Mouse (Mus musculus) heart, embryonic 10.5 days (tissue): ENCODE measurements around the gene Hadhb. TPM values are rescaled to one million over a fixed set of nuclear protein-coding genes. Genes with fewer than 3 reads are reported as not detected.
A peak's percentile ranks its signal among the peaks of the same experiment; 100 is the strongest.

ENCODE experiments used
- DNase-seq: peaks from one replicate; pipeline ENCODE4 v3.0.0-alpha.2; 2017; ENCODE audit warnings: low spot score
- H3K27ac ChIP-seq: fragments of 300-500 bp; sonication (generic); 2 replicates; pipeline ENCODE4 v1.5.1; 2016; ENCODE audit warnings: mild to moderate bottlenecking
- H3K27me3 ChIP-seq: fragments of 300-500 bp; sonication (generic); 2 replicates; pipeline ENCODE4 v1.6.1; 2016; ENCODE audit warnings: mild to moderate bottlenecking; ENCODE audit not compliant: poor library complexity, insufficient read depth, severe bottlenecking
- H3K36me3 ChIP-seq: fragments of 300-500 bp; sonication (generic); 2 replicates; pipeline ENCODE4 v1.6.1; 2016; ENCODE audit warnings: mild to moderate bottlenecking, moderate library complexity
- H3K4me1 ChIP-seq: fragments of 300-500 bp; sonication (generic); 2 replicates; pipeline ENCODE4 v1.6.1; 2016; ENCODE audit warnings: mild to moderate bottlenecking
- H3K4me3 ChIP-seq: fragments of 300-500 bp; sonication (generic); 2 replicates; pipeline ENCODE4 v1.5.1; 2016; ENCODE audit warnings: mild to moderate bottlenecking, moderate library complexity
- H3K9me3 ChIP-seq: fragments of 300-500 bp; sonication (generic); 2 replicates; pipeline ENCODE4 v1.6.1; 2016; ENCODE audit warnings: mild to moderate bottlenecking, moderate library complexity
- WGBS: fragments of 180-500 bp; shearing (Covaris S2); methylation state at CpG from one replicate; pipeline ENCODE4 v1.1.7; 2016; 5-methylcytosine and 5-hydroxymethylcytosine counted together
- polyA plus RNA-seq: library from polyadenylated mRNA; unstranded; fragments of >200 nt; fragmentation: Nextera tagmentation; extraction: Ambion mirVana; gene quantifications from 2 replicates; pipeline ENCODE4 v1.2.1, GENCODE M21; 2016

Gene Hadhb
- polyA plus RNA-seq, 1 experiment from 2014 or later: 207 TPM

GRCm38 (mm10) chr5:30113881-30114760 lies 40.9 kb upstream of the Hadhb start:
- Histone ChIP-seq H3K27me3 (peaks cover 83% of the 10 kb centered on the region), H3K4me3 (peak overlapping the region; percentile 73), H3K36me3 (peaks cover 26% of the 10 kb centered on the region), H3K9me3 (no peaks in the 10 kb centered on the region), H3K27ac (peak overlapping the region; percentile 59), H3K4me1 (peaks cover 34% of the 10 kb centered on the region)
- peak; percentile 88 for DNase-seq
- WGBS: under 1% methylated on average over 102 of the region's 103 CpGs

- peaks cover 33% of the 10 kb centered on the region for H3K4me1 ChIP-seq
- peaks cover 32% of the 10 kb centered on the region for H3K36me3 ChIP-seq
- no peaks in the 10 kb centered on the region for H3K9me3 ChIP-seq
- H3K27ac ChIP-seq: peak overlapping the region; percentile 59
- 1% methylated on average over 28 of the region's 28 CpGs for WGBS
- no peak for DNase-seq
- peak overlapping the region; percentile 73 for H3K4me3 ChIP-seq
- peaks cover 77% of the 10 kb centered on the region for H3K27me3 ChIP-seq
Observed at GRCm38 (mm10) chr5:30114761-30115140, 40.3 kb upstream of the Hadhb start.

GRCm38 (mm10) chr5:30115718-30116117 lies 39.3 kb upstream of the Hadhb start:
- peaks cover 24% of the 10 kb centered on the region for H3K4me1 ChIP-seq
- 18% methylated on average over 10 of the region's 10 CpGs for WGBS
- no peak overlapping the region for H3K4me3 ChIP-seq
- H3K9me3 ChIP-seq: no peaks in the 10 kb centered on the region
- no peak for DNase-seq
- peaks cover 67% of the 10 kb centered on the region for H3K27me3 ChIP-seq
- peaks cover 42% of the 10 kb centered on the region for H3K36me3 ChIP-seq
- no peak overlapping the region for H3K27ac ChIP-seq

GRCm38 (mm10) chr5:30118018-30118417 lies 37.0 kb upstream of the Hadhb start:
- no peaks in the 10 kb centered on the region for H3K9me3 ChIP-seq
- peaks cover 65% of the 10 kb centered on the region for H3K36me3 ChIP-seq
- peak; percentile 61 for DNase-seq
- H3K27ac ChIP-seq: no peak overlapping the region
- H3K4me1 ChIP-seq: peaks cover 15% of the 10 kb centered on the region
- H3K4me3 ChIP-seq: no peak overlapping the region
- peaks cover 44% of the 10 kb centered on the region for H3K27me3 ChIP-seq
- 79% methylated on average over 1 of the region's 1 CpGs for WGBS

GRCm38 (mm10) chr5:30119163-30119562 lies 35.9 kb upstream of the Hadhb start:
- DNase-seq: no peak
- peaks cover 8% of the 10 kb centered on the region for H3K4me1 ChIP-seq
- no peak overlapping the region for H3K4me3 ChIP-seq
- H3K27me3 ChIP-seq: peaks cover 33% of the 10 kb centered on the region
- WGBS: 83% methylated on average over 6 of the region's 6 CpGs
- peaks cover 76% of the 10 kb centered on the region for H3K36me3 ChIP-seq
- H3K27ac ChIP-seq: no peak overlapping the region
- H3K9me3 ChIP-seq: no peaks in the 10 kb centered on the region

GRCm38 (mm10) chr5:30120106-30120505 lies 34.9 kb upstream of the Hadhb start:
- no peaks in the 10 kb centered on the region for H3K9me3 ChIP-seq
- WGBS: 87% methylated on average over 7 of the region's 7 CpGs
- no peak overlapping the region for H3K27ac ChIP-seq
- H3K4me1 ChIP-seq: no peaks in the 10 kb centered on the region
- H3K36me3 ChIP-seq: peaks cover 86% of the 10 kb centered on the region
- peaks cover 23% of the 10 kb centered on the region for H3K27me3 ChIP-seq
- H3K4me3 ChIP-seq: no peak overlapping the region
- no peak for DNase-seq

- H3K4me3 ChIP-seq: no peak overlapping the region
- DNase-seq: peak; percentile 72
- WGBS: 88% methylated on average over 6 of the region's 6 CpGs
Observed at GRCm38 (mm10) chr5:30122481-30122880, 32.6 kb upstream of the Hadhb start.

GRCm38 (mm10) chr5:30125587-30125986 lies 29.5 kb upstream of the Hadhb start:
- no peak for DNase-seq
- H3K36me3 ChIP-seq: peaks cover 99% of the 10 kb centered on the region
- 51% methylated on average over 5 of the region's 5 CpGs for whole genome bisulfite sequencing

More at GRCm38 (mm10) chr5:30122481-30122880, 32.6 kb upstream of the Hadhb start:
- Histone ChIP-seq H3K4me1 (no peaks in the 10 kb centered on the region), H3K9me3 (no peaks in the 10 kb centered on the region), H3K36me3 (peaks cover 99% of the 10 kb centered on the region), H3K27me3 (0 out of 2 replicates have a peak, but pooled peaks cover under 1% of the 10 kb centered on the region), H3K27ac (no peak overlapping the region)

GRCm38 (mm10) chr5:30126756-30127155 lies 28.3 kb upstream of the Hadhb start:
- Histone ChIP-seq H3K36me3 (peaks cover 95% of the 10 kb centered on the region), H3K4me3 (no peak overlapping the region), H3K27me3 (no peaks in the 10 kb centered on the region), H3K4me1 (no peaks in the 10 kb centered on the region), H3K27ac (no peak overlapping the region), H3K9me3 (no peaks in the 10 kb centered on the region)
- WGBS: 88% methylated on average over 7 of the region's 7 CpGs
- no peak for DNase-seq

More at GRCm38 (mm10) chr5:30125587-30125986, 29.5 kb upstream of the Hadhb start:
- no peak overlapping the region for H3K4me3 ChIP-seq
- H3K27me3 ChIP-seq: no peaks in the 10 kb centered on the region
- H3K4me1 ChIP-seq: no peaks in the 10 kb centered on the region
- no peak overlapping the region for H3K27ac ChIP-seq
- H3K9me3 ChIP-seq: no peaks in the 10 kb centered on the region

GRCm38 (mm10) chr5:30127921-30128597 lies 27.0 kb upstream of the Hadhb start:
- Histone ChIP-seq H3K4me3 (no peak overlapping the region), H3K27ac (no peak overlapping the region), H3K27me3 (no peaks in the 10 kb centered on the region), H3K9me3 (no peaks in the 10 kb centered on the region), H3K36me3 (peaks cover 95% of the 10 kb centered on the region), H3K4me1 (no peaks in the 10 kb centered on the region)
- WGBS: 89% methylated on average over 13 of the region's 13 CpGs
- peak; percentile 71 for DNase-seq

- Histone ChIP-seq H3K4me1 (no peaks in the 10 kb centered on the region), H3K36me3 (peaks cover 95% of the 10 kb centered on the region), H3K27me3 (no peaks in the 10 kb centered on the region), H3K9me3 (no peaks in the 10 kb centered on the region), H3K27ac (no peak overlapping the region), H3K4me3 (no peak overlapping the region)
- peak; percentile 63 for DNase-seq
- 91% methylated on average over 6 of the region's 6 CpGs for WGBS
Observed at GRCm38 (mm10) chr5:30128680-30129079, 26.4 kb upstream of the Hadhb start.

- no peak for DNase-seq
- Histone ChIP-seq H3K4me3 (no peak overlapping the region), H3K36me3 (peaks cover 95% of the 10 kb centered on the region), H3K9me3 (no peaks in the 10 kb centered on the region), H3K4me1 (no peaks in the 10 kb centered on the region), H3K27me3 (no peaks in the 10 kb centered on the region), H3K27ac (no peak overlapping the region)
- WGBS: 93% methylated on average over 4 of the region's 4 CpGs
Observed at GRCm38 (mm10) chr5:30131246-30131645, 23.8 kb upstream of the Hadhb start.

- Histone ChIP-seq H3K36me3 (peaks cover 93% of the 10 kb centered on the region), H3K4me1 (no peaks in the 10 kb centered on the region), H3K9me3 (no peaks in the 10 kb centered on the region), H3K4me3 (no peak overlapping the region), H3K27ac (no peak overlapping the region), H3K27me3 (no peaks in the 10 kb centered on the region)
- 91% methylated on average over 2 of the region's 2 CpGs for WGBS
- DNase-seq: no peak
Observed at GRCm38 (mm10) chr5:30132173-30132572, 22.9 kb upstream of the Hadhb start.
